Mouse (Mus musculus) ES-Bruce4 (cell line): Measurements from ENCODE around the gene Nipal4. TPM values are rescaled to one million over a fixed set of nuclear protein-coding genes. Genes with fewer than 3 reads are reported as not detected.

ENCODE experiments used
- H3K27ac ChIP-seq: 2 replicates; pipeline ENCODE4 v1.5.1; 2012; ENCODE audit warnings: low read length, inconsistent platforms; ENCODE audit not compliant: insufficient read depth
- H3K27me3 ChIP-seq: 2 replicates; pipeline ENCODE4 v1.6.1; 2012; ENCODE audit warnings: mild to moderate bottlenecking, low read length, inconsistent platforms; ENCODE audit not compliant: control insufficient read depth, poor library complexity, insufficient read depth, severe bottlenecking
- H3K36me3 ChIP-seq: 2 replicates; pipeline ENCODE4 v1.6.1; 2012; ENCODE audit warnings: inconsistent platforms, mild to moderate bottlenecking, low read length, moderate library complexity; ENCODE audit not compliant: control insufficient read depth, poor library complexity, insufficient read depth, severe bottlenecking
- H3K4me1 ChIP-seq: one replicate; pipeline ENCODE4 v1.8.1; 2011; ENCODE audit warnings: low read length; ENCODE audit not compliant: control insufficient read depth, insufficient read depth
- H3K4me3 ChIP-seq: 2 replicates; pipeline ENCODE4 v1.5.1; 2011; ENCODE audit warnings: low read depth, mild to moderate bottlenecking, low read length
- H3K9ac ChIP-seq: 2 replicates; pipeline ENCODE4 v1.6.1; 2012; ENCODE audit warnings: low read depth, mild to moderate bottlenecking, inconsistent platforms; ENCODE audit not compliant: poor library complexity, severe bottlenecking
- H3K9me3 ChIP-seq: replicated peaks from 2 replicates; pipeline ENCODE4 v1.6.1; 2012; ENCODE audit warnings: mild to moderate bottlenecking, low read length, inconsistent platforms; ENCODE audit not compliant: control insufficient read depth, poor library complexity, insufficient read depth, severe bottlenecking
- CTCF ChIP-seq: IDR thresholded peaks from one replicate; pipeline ENCODE4 v1.8.1; 2011; ENCODE audit warnings: low read depth, low read length
- EP300 ChIP-seq: IDR thresholded peaks from 2 replicates; pipeline ENCODE4 v1.6.1; 2011; ENCODE audit warnings: low read depth, low read length; ENCODE audit not compliant: insufficient read depth
- POLR2A ChIP-seq: IDR thresholded peaks from one replicate; pipeline ENCODE4 v1.8.1; 2011; ENCODE audit warnings: low read length; ENCODE audit not compliant: insufficient read depth
- polyA plus RNA-seq: library from polyadenylated mRNA; stranded (reverse); fragments of >200 nt; gene quantifications from 2 replicates; pipeline ENCODE4 v1.2.4, GENCODE M21; 2011; ENCODE audit warnings: low read depth; ENCODE audit not compliant: missing spikeins, insufficient read depth, insufficient read length

The Nipal4 gene
- polyA plus RNA-seq, 1 experiment = 4.1 TPM

DNA sequence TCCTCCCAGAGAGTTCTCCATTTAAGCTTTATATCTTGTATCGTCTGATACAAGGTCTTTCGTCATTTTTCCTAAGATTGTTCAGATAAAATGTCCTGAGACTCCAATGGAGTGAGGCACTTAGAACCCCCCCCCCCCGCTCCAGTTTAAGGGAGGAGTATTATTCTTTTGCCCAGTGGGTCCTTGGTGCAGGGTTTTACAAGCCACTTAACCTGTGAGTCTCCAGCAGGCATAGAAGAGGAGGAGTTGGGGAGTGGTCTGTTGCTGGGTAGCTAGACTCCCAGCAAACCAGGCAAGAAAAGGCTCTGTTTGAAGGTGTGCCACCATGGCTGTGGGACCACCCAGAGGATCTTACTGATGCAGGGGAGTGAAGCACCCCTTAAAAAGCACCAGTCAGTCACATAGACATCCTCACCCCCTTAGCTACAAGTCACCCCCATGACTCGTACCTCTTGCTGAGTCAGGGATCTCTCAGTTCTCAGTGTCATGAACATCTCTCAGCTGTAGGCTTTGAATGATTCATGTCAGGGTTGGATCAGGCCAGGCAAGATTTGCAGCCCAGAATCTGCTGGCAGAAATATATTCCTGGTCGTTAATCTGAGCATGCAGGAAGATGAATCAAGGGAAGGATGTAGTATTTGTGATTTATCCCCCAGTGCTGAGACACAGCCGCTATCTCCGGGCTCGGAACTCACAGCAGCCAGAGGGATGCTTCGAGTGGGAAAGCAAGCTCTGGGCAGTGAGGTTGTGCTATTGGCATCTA lies 50.7 kb downstream of the Nipal4 start:
- Histone ChIP-seq H3K4me3 (no peak overlapping the region), H3K9ac (peak overlapping the region; percentile 23; the same call in 1 of the 2 replicates), H3K27ac (peak overlapping the region; percentile 90), H3K4me1 (peaks cover 18% of the 10 kb centered on the region), H3K27me3 (no peaks in the 10 kb centered on the region), H3K9me3 (peaks cover 17% of the 10 kb centered on the region), H3K36me3 (peaks cover 38% of the 10 kb centered on the region)
- TF ChIP-seq POLR2A (no peak), CTCF (no peak), EP300 (no peak)

DNA sequence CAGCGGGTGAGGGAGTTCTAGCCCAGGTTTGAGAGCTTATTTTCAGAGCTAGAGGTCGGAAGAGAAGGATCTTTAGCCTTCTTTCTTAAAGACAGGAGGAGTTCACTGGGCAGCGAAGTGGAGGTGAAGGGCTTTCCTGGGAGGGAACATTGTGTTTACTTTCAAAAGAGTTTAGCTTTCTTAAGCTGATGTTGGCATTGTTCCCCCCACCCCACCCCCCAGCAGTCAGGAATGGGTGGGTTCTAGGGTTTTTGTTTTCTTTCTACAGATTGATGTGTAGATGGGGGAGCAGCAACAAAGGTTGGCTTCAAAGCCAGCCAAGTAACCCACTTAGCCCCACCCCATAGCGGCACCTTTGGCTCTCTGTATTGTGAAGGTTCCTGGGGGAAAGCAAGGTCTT lies 51.3 kb downstream of the Nipal4 start:
- Histone ChIP-seq H3K9ac (0 out of 2 replicates have a peak overlapping the region, but pooled peaks have one; percentile 4), H3K27ac (peak overlapping the region; percentile 90), H3K27me3 (no peaks in the 10 kb centered on the region)

DNA sequence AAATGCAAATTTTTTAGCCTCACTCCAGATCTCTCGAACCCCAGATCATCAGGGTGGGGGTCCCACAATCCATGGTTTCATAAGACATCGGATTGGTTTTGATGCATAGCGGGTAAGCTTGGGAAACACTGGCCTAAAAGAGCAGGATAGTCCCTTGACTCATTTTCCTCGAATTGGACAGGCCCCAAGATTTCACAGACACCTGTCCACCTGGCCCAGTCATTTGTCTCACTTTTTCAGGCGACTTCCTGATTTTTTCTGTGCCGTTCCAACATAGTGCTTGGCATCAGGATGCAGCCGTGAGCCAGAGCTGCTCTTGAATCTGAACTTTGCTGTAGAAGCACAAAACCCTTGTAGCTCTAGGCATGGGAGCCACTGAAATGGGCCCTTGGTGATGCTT lies 52.1 kb downstream of the Nipal4 start:
- Histone ChIP-seq H3K9me3 (peaks cover 17% of the 10 kb centered on the region), H3K9ac (peak overlapping the region; percentile 4), H3K36me3 (peaks cover 37% of the 10 kb centered on the region), H3K4me3 (peak overlapping the region; percentile 11; the same call in 1 of the 2 replicates), H3K27ac (peak overlapping the region; percentile 90), H3K4me1 (peaks cover 12% of the 10 kb centered on the region), H3K27me3 (no peaks in the 10 kb centered on the region)
- no peak for TF ChIP-seq EP300
- no peak for TF ChIP-seq CTCF
- no peak for TF ChIP-seq POLR2A

More for the DNA sequence above, 51.3 kb downstream of the Nipal4 start:
- Histone ChIP-seq H3K9me3 (peaks cover 17% of the 10 kb centered on the region), H3K36me3 (peaks cover 38% of the 10 kb centered on the region), H3K4me1 (peaks cover 15% of the 10 kb centered on the region), H3K4me3 (no peak overlapping the region)
- peak; percentile 92 for TF ChIP-seq EP300
- TF ChIP-seq POLR2A = no peak

DNA sequence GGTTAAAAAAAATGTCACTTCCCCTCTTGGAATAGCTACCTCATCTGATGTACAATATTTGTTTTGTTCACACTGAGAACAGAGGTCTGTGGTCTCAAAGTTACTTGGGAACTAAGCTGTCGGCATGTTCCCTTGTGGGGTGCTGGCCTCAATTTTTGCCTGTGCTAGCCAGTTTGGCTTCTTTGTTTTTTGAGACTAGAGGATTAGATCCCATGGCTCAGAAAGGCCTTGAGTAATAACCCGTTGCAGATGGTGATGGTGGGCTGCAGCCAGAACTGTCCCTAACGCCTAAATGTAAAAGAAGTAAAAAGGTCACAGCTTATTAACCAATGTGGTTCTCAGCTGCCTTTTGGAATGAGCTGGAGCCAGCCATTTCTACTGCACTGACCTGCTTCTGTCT lies 53.1 kb downstream of the Nipal4 start:
- Histone ChIP-seq H3K27me3 (no peaks in the 10 kb centered on the region), H3K9ac (no peak overlapping the region), H3K4me3 (no peak overlapping the region), H3K27ac (no peak overlapping the region; the same call in 1 of the 2 replicates), H3K4me1 (peaks cover 12% of the 10 kb centered on the region), H3K36me3 (peaks cover 28% of the 10 kb centered on the region), H3K9me3 (peaks cover 21% of the 10 kb centered on the region)
- no peak for TF ChIP-seq POLR2A
- TF ChIP-seq CTCF = no peak
- TF ChIP-seq EP300 = no peak

DNA sequence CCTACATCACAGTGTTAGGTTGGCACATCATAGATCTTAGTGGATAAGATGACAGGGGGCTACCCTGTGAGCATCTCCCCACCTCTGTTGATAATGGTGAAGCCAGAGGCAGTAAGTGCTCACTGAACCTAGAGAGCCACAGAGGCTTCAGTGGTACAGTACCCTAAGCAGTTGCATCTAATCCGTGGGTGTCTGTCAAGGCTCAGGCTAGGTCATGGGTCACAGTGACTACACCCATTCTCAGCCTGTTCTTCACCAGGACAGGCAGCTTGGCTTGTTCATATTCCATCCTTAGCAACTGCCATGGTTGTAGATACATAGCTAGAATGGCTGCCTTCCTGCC lies 55.4 kb downstream of the Nipal4 start:
- TF ChIP-seq POLR2A (no peak), CTCF (no peak), EP300 (no peak)
- H3K27me3 ChIP-seq = no peaks in the 10 kb centered on the region
- no peak overlapping the region for H3K27ac ChIP-seq
- H3K4me3 ChIP-seq = no peak overlapping the region
- peaks cover 16% of the 10 kb centered on the region for H3K36me3 ChIP-seq
- H3K9me3 ChIP-seq = peaks cover 17% of the 10 kb centered on the region
- no peak overlapping the region for H3K9ac ChIP-seq
- H3K4me1 ChIP-seq = peaks cover 13% of the 10 kb centered on the region

DNA sequence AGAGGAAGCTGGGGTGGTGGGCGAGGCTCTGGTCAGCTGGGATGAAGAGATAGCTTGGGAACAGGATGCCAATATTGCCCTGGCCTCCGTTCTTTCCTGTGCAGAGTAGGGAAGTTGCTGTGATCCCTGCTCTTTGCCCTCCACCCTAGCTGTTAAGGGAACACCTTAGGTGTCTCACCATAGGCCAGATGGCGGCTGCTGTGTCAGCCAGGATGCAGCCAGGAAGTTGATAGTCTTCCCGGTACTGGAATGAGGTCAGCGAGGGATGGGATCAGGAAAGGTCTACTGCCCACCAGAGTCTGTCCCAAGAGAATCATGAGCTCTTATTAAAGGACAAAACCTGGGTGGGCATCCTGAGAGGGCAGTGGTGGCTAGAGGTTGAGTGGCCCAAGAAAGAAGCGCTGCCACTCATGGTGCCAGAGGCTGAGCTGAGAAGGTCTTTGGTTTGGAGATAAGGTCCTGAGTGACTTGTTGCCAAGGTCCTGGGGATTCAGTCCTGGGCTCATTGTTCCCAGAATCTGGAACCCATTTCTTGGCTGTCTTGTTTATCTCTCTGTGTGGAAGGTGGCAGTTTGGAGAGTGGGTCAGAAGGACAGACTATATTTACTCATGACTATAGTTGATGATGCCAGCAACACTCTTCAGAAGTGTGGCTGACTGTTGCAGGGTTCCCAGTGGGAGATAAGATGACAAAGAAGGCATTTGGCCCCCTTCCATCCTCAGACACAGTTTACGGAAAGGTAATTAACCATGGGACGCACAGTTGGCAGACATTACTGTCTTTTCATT lies 56.0 kb downstream of the Nipal4 start:
- Histone ChIP-seq H3K4me1 (peaks cover 9% of the 10 kb centered on the region), H3K9ac (no peak overlapping the region), H3K27ac (no peak overlapping the region), H3K4me3 (no peak overlapping the region), H3K27me3 (no peaks in the 10 kb centered on the region), H3K36me3 (peaks cover 19% of the 10 kb centered on the region), H3K9me3 (peaks cover 17% of the 10 kb centered on the region)
- TF ChIP-seq CTCF = no peak
